Mouse (Mus musculus): Measurements from ENCODE around the gene Asxl2.
"Not testable (repeated sequence)": the region's sequence is repeated elsewhere in the genome, so short reads cannot be mapped to it uniquely, and the experiment has no call there.

The Asxl2 gene

GRCm38 (mm10) chr12:3426530-3427034 is at the start of gene Asxl2:
Gene Asxl2 (plus strand): TSS chr12:3426857.
- DNase-seq (ENCODE audit: low spot score in 2 of 2): peak; percentile 96 to 99

- DNase-seq (ENCODE audit: low spot score in 2 of 2): no peak
These were observed 49.5 kb upstream of the Asxl2 start for GRCm38 (mm10) chr12:3377190-3377589.

- DNase-seq (ENCODE audit: low spot score in 2 of 2): no peak
These were observed 48.9 kb upstream of the Asxl2 start for GRCm38 (mm10) chr12:3377755-3378154.

- no peak for DNase-seq (ENCODE audit: low spot score in 2 of 2)
These were observed 41.8 kb upstream of the Asxl2 start for GRCm38 (mm10) chr12:3384860-3385259.

GRCm38 (mm10) chr12:3385271-3385670 is 41.4 kb upstream of the Asxl2 start:
- no peak for DNase-seq (ENCODE audit: low spot score in 2 of 2)

GRCm38 (mm10) chr12:3385940-3386339 is 40.7 kb upstream of the Asxl2 start:
- DNase-seq (ENCODE audit: low spot score in 2 of 2): no peak

GRCm38 (mm10) chr12:3387891-3388290 is 38.8 kb upstream of the Asxl2 start:
- DNase-seq (ENCODE audit: low spot score in 2 of 2): no peak

GRCm38 (mm10) chr12:3389394-3389793 is 37.3 kb upstream of the Asxl2 start:
- no peak for DNase-seq (ENCODE audit: low spot score in 2 of 2)

GRCm38 (mm10) chr12:3390071-3390470 is 36.6 kb upstream of the Asxl2 start:
- DNase-seq (ENCODE audit: low spot score in 2 of 2): no peak

- peak; percentile 75 to 77 for DNase-seq (ENCODE audit: low spot score in 2 of 2)
These were observed 35.9 kb upstream of the Asxl2 start for GRCm38 (mm10) chr12:3390577-3391262.

- DNase-seq (ENCODE audit: low spot score in 2 of 2): no peak
These were observed 35.4 kb upstream of the Asxl2 start for GRCm38 (mm10) chr12:3391276-3391675.

- no peak for DNase-seq (ENCODE audit: low spot score in 2 of 2)
These were observed 33.5 kb upstream of the Asxl2 start for GRCm38 (mm10) chr12:3393140-3393539.

- DNase-seq (ENCODE audit: low spot score in 2 of 2): no peak
These were observed 29.7 kb upstream of the Asxl2 start for GRCm38 (mm10) chr12:3396931-3397330.

GRCm38 (mm10) chr12:3405662-3406061 is 21.0 kb upstream of the Asxl2 start:
- DNase-seq (ENCODE audit: low spot score in 2 of 2): not testable (repeated sequence)

GRCm38 (mm10) chr12:3406585-3406984 is 20.1 kb upstream of the Asxl2 start:
- DNase-seq (ENCODE audit: low spot score in 2 of 2): no peak

GRCm38 (mm10) chr12:3414956-3415355 is 11.7 kb upstream of the Asxl2 start:
- no peak for DNase-seq (ENCODE audit: low spot score in 2 of 2)

GRCm38 (mm10) chr12:3418761-3419160 is 7.9 kb upstream of the Asxl2 start:
- no peak for DNase-seq (ENCODE audit: low spot score in 2 of 2)

- no peak for DNase-seq (ENCODE audit: low spot score in 2 of 2)
These were observed 6.1 kb upstream of the Asxl2 start for GRCm38 (mm10) chr12:3420519-3420918.

- no peak for DNase-seq (ENCODE audit: low spot score in 2 of 2)
These were observed 3.9 kb upstream of the Asxl2 start for GRCm38 (mm10) chr12:3422786-3423185.

GRCm38 (mm10) chr12:3424179-3424578 is 2.5 kb upstream of the Asxl2 start:
- no peak for DNase-seq (ENCODE audit: low spot score in 2 of 2)

- no peak for DNase-seq (ENCODE audit: low spot score in 2 of 2)
These were observed 999 bp upstream of the Asxl2 start for GRCm38 (mm10) chr12:3425375-3426341.

GRCm38 (mm10) chr12:3427067-3427889 is 621 bp downstream of the Asxl2 start:
- peak; percentile 35 to 59 for DNase-seq (ENCODE audit: low spot score in 2 of 2)
